Mouse (Mus musculus): ENCODE measurements at regions not wholly inside any gene's neighbourhood (a gene's known extent, or its start where the extent isn't known, plus 50 kb on each side); places are given as distances from the start of the nearest gene placed in this dataset.

- TF ChIP-seq E2F4 (IDR thresholded peaks at IDR 0.05; ENCODE audit: borderline replicate concordance, low read depth, low read length) (no peak), GATA1 (IDR thresholded peaks at IDR 0.05; ENCODE audit: low read depth, low read length) (no peak), NELFE (IDR thresholded peaks at IDR 0.05; ENCODE audit: low read depth, low read length) (no peak), JUND (IDR thresholded peaks at IDR 0.05; ENCODE audit: low read depth, low read length) (no peak), POLR2A (IDR thresholded peaks at IDR 0.05; ENCODE audit: control insufficient read depth in 1 of 2, insufficient read depth in 1 of 2, low read depth in 1 of 2, low read length in 2 of 2, poor library complexity in 1 of 2) (no peak), ZMIZ1 (IDR thresholded peaks at IDR 0.05; ENCODE audit: low read depth, low read length) (no peak), ZNF384 (IDR thresholded peaks at IDR 0.05; ENCODE audit: low read depth, low read length) (no peak), MAX (IDR thresholded peaks at IDR 0.05; ENCODE audit: low read length) (no peak), CTCF (IDR thresholded peaks at IDR 0.05 in 2 of 3, conservative IDR thresholded peaks at IDR 0.05 in 1 of 3; ENCODE audit: control insufficient read depth in 1 of 3, insufficient read depth in 1 of 3, low read depth in 2 of 3, low read length in 3 of 3, poor library complexity in 1 of 3, severe bottlenecking in 1 of 3) (no peak), HCFC1 (IDR thresholded peaks at IDR 0.05; ENCODE audit: low read depth, low read length) (no peak), ETS1 (IDR thresholded peaks at IDR 0.05; ENCODE audit: low read depth, low read length) (no peak), MYB (IDR thresholded peaks at IDR 0.05; ENCODE audit: low read depth, low read length) (no peak)
These were observed 165.6 kb downstream of the Kdr start for GRCm38 (mm10) chr5:75812686-75813085.

Data from MEL (cell line).